Mouse (Mus musculus) naive thymus-derived CD4-positive, alpha-beta T cell, adult 5 months (primary cell): Measurements from ENCODE around the gene Cnot11. TPM values are rescaled to one million over a fixed set of nuclear protein-coding genes. Genes with fewer than 3 reads are reported as not detected.

Experiments
- polyA plus RNA-seq: library from polyadenylated mRNA; unstranded; fragments of 100-300 nt; shearing (Covaris generic); gene quantifications from one replicate; pipeline ENCODE4 v1.2.1, GENCODE M21; 2017

Gene Cnot11
- 36.8 TPM for polyA plus RNA-seq

GRCm38 (mm10) chr1:39534831-39535230, at the start of gene Cnot11:
Cnot11 (plus strand) TSS chr1:39534992.

DNA sequence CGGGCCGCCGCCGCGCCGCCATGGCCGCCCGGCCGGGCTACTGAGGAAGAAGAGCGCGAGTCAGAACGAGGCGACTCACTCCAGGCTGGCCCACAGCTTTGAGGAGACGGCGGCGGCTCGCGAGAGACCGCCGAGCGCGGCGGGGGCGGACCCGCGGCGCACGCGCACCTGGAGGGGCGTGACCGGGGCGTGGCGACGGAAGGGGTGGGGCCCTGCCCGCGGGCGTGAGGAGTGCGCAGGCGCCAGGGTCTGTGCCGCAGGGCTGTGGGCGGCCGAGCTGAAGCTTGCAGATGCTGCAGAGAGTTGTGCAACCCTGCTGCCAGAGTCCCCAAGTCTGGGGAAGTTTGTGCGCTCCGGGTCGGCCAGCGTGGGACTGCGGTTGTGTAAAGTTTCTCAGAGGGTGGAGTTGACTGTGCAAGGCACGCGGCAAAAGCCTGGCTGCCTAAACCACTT, 42.5 kb downstream of the Cnot11 start, which contains the start of gene Rnf149:
Rnf149 (minus strand) TSS at position 153 of the 453 bp plus-strand sequence.

Other genes starting within 250 kb of the Cnot11 start
- 364 TPM for gene Rpl31, start 167.2 kb upstream of the Cnot11 start, polyA plus RNA-seq
- gene Tbc1d8, start 56.2 kb upstream of the Cnot11 start, polyA plus RNA-seq = 0.75 TPM
- 38.8 TPM for gene Rnf149, start 42.4 kb downstream of the Cnot11 start, polyA plus RNA-seq
- gene Creg2, start 116.5 kb downstream of the Cnot11 start, polyA plus RNA-seq = not detected
- not detected for gene Rfx8, start 186.0 kb downstream of the Cnot11 start, polyA plus RNA-seq